Mouse (Mus musculus) ES-Bruce4 (cell line): ENCODE data around the gene Map4k4. TPM values are rescaled to one million over a fixed set of nuclear protein-coding genes. Genes with fewer than 3 reads are reported as not detected.
A peak's percentile ranks its signal among the peaks of the same experiment; 100 is the strongest.

ENCODE experiments used
- H3K27ac ChIP-seq: 2 replicates; pipeline ENCODE4 v1.5.1; 2012; ENCODE audit warnings: low read length, inconsistent platforms; ENCODE audit not compliant: insufficient read depth
- H3K27me3 ChIP-seq: 2 replicates; pipeline ENCODE4 v1.6.1; 2012; ENCODE audit warnings: mild to moderate bottlenecking, low read length, inconsistent platforms; ENCODE audit not compliant: control insufficient read depth, poor library complexity, insufficient read depth, severe bottlenecking
- H3K36me3 ChIP-seq: 2 replicates; pipeline ENCODE4 v1.6.1; 2012; ENCODE audit warnings: inconsistent platforms, mild to moderate bottlenecking, low read length, moderate library complexity; ENCODE audit not compliant: control insufficient read depth, poor library complexity, insufficient read depth, severe bottlenecking
- H3K4me1 ChIP-seq: one replicate; pipeline ENCODE4 v1.8.1; 2011; ENCODE audit warnings: low read length; ENCODE audit not compliant: control insufficient read depth, insufficient read depth
- H3K4me3 ChIP-seq: 2 replicates; pipeline ENCODE4 v1.5.1; 2011; ENCODE audit warnings: low read depth, mild to moderate bottlenecking, low read length
- H3K9ac ChIP-seq: 2 replicates; pipeline ENCODE4 v1.6.1; 2012; ENCODE audit warnings: low read depth, mild to moderate bottlenecking, inconsistent platforms; ENCODE audit not compliant: poor library complexity, severe bottlenecking
- H3K9me3 ChIP-seq: replicated peaks from 2 replicates; pipeline ENCODE4 v1.6.1; 2012; ENCODE audit warnings: mild to moderate bottlenecking, low read length, inconsistent platforms; ENCODE audit not compliant: control insufficient read depth, poor library complexity, insufficient read depth, severe bottlenecking
- CTCF ChIP-seq: IDR thresholded peaks from one replicate; pipeline ENCODE4 v1.8.1; 2011; ENCODE audit warnings: low read depth, low read length
- EP300 ChIP-seq: IDR thresholded peaks from 2 replicates; pipeline ENCODE4 v1.6.1; 2011; ENCODE audit warnings: low read depth, low read length; ENCODE audit not compliant: insufficient read depth
- POLR2A ChIP-seq: IDR thresholded peaks from one replicate; pipeline ENCODE4 v1.8.1; 2011; ENCODE audit warnings: low read length; ENCODE audit not compliant: insufficient read depth
- polyA plus RNA-seq: library from polyadenylated mRNA; stranded (reverse); fragments of >200 nt; gene quantifications from 2 replicates; pipeline ENCODE4 v1.2.4, GENCODE M21; 2011; ENCODE audit warnings: low read depth; ENCODE audit not compliant: missing spikeins, insufficient read depth, insufficient read length

The Map4k4 gene
- polyA plus RNA-seq, 1 experiment = 308 TPM

DNA sequence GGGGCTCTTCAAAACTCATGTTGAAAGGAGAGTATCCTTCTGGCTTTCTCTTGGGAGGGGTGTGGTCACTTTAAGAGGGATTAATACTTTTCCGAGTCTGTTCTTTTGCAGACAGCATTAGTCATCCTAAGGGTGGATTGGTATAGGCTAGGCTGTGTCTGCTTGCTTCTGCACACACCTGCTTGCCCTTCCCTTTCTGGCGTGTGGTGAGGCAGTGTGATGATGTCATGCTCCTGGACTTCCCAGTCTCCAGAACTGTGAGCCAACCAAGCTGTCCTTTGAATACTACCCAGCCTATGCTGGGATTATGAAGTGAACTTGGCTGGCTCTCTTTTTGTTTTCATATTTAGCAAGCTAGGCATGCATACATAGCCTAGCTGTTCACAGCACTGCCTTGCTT, 5.6 kb upstream of the Map4k4 start:
- no peak for TF ChIP-seq POLR2A
- no peak for TF ChIP-seq EP300
- TF ChIP-seq CTCF = no peak

DNA sequence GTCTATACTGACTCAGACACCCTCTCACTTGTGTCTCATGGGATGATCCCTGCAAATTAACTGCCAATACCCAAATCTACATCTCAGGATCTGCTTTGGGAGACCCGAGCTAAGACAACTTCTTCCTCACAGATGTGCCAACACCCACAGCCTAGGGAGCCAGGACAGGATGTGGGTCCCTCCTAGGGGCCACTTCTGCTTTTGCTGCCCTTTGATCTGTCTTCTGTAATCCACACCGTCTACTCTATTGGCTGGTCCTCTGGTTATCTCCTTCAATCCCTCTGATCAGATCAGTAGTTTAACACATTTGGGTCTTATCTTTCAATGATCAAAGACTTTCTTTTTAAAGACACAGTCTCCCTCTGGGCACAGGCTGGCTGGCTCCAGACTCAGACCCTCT, 5.2 kb upstream of the Map4k4 start:
- Histone ChIP-seq H3K4me1 (peaks cover 3% of the 10 kb centered on the region), H3K4me3 (no peak overlapping the region), H3K9me3 (no peaks in the 10 kb centered on the region), H3K27ac (no peak overlapping the region), H3K9ac (no peak overlapping the region), H3K27me3 (no peaks in the 10 kb centered on the region), H3K36me3 (no peaks in the 10 kb centered on the region)
- TF ChIP-seq POLR2A (no peak), EP300 (no peak), CTCF (no peak)

More for the DNA sequence above, 5.6 kb upstream of the Map4k4 start:
- no peak overlapping the region for H3K9ac ChIP-seq
- H3K4me1 ChIP-seq = peaks cover 3% of the 10 kb centered on the region
- no peak overlapping the region for H3K4me3 ChIP-seq
- no peaks in the 10 kb centered on the region for H3K9me3 ChIP-seq
- no peak overlapping the region for H3K27ac ChIP-seq
- H3K27me3 ChIP-seq = no peaks in the 10 kb centered on the region
- H3K36me3 ChIP-seq = no peaks in the 10 kb centered on the region

DNA sequence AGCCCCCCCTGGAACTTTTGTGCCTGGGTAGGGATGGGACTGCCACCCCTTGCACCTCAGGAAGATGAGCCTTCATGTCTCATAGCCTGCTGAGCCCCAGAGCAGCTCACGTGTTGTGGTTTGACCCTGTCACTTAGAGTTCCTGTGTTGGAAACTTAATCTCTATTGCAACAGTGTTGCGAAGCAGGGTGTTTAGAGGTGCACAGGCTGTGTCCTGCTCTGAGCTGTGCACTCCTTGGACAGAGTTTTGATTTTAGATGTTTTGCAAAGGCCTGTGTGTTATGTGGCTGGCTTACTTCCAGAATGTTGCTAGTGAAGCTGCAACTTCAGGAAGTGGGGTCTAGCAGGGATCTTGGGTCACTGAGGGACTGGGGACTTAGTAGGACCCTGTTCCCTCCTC, 4.1 kb upstream of the Map4k4 start:
- Histone ChIP-seq H3K9me3 (no peaks in the 10 kb centered on the region), H3K27me3 (no peaks in the 10 kb centered on the region), H3K9ac (no peak overlapping the region), H3K36me3 (no peaks in the 10 kb centered on the region), H3K27ac (no peak overlapping the region), H3K4me3 (no peak overlapping the region), H3K4me1 (peaks cover 3% of the 10 kb centered on the region)
- TF ChIP-seq EP300 (no peak), CTCF (no peak), POLR2A (no peak)

DNA sequence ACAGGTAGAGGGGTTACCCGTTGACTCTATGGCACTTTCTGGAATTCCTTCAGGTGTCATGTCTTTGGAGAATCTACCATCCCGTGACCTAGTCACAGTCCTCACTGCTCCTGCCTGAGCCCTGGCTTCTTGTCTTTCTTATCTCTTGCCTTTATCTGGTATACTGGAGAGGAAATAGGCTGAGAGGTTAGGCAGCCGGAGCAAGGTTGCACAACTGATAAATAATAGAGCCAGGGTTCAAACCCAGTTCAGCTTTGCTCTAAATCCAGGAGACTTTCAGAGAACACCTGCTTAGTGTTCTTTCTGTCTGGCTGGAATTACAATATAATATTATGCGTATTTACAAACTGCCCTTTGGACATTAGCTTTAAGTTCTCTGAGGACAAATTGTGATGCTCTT, 2.0 kb upstream of the Map4k4 start:
- H3K4me1 ChIP-seq = peaks cover 3% of the 10 kb centered on the region
- no peaks in the 10 kb centered on the region for H3K9me3 ChIP-seq
- no peaks in the 10 kb centered on the region for H3K36me3 ChIP-seq
- H3K27me3 ChIP-seq = no peaks in the 10 kb centered on the region
- H3K27ac ChIP-seq = no peak overlapping the region
- TF ChIP-seq CTCF = no peak
- TF ChIP-seq POLR2A = no peak
- TF ChIP-seq EP300 = no peak
- no peak overlapping the region for H3K4me3 ChIP-seq
- no peak overlapping the region for H3K9ac ChIP-seq

DNA sequence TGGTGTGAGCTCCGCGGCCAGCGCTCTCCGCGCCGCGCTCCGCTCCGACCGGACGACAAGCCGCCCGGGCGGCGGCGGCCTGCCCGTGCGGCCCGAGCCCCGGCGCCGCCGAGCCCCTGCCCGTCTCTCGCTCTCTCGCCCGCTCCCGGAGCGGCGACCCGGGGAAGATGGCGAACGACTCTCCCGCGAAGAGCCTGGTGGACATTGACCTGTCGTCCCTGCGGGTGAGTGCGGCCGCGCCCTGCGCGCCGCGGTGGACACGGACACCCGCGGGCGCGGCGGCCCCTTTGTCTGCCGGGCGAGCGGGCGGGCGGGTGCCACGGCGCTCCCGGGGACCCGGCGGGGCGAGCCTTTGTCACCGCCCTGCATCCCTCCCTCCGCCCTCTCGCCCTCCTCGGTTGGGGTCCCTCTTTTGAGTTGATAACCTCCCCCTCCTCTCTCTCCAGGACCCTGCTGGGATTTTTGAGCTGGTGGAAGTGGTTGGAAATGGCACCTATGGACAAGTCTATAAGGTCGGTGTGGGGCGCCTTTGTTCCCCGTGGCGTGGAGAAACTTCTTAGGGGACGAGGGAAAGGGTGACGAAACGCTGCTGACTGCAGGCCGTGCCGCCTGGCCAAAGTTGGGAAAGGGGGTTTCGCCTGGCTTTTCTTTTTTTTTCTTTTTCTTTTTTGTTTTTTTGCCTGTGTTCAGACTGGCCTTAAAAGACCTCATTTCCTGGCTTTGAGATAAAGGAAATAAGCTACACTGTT, 524 bp downstream of the Map4k4 start:
- Histone ChIP-seq H3K9me3 (no peaks in the 10 kb centered on the region), H3K27ac (peak overlapping the region; percentile 63), H3K36me3 (no peaks in the 10 kb centered on the region), H3K4me3 (peak overlapping the region; percentile 87), H3K4me1 (no peaks in the 10 kb centered on the region), H3K27me3 (no peaks in the 10 kb centered on the region), H3K9ac (peak overlapping the region; percentile 98)
- TF ChIP-seq POLR2A = no peak
- no peak for TF ChIP-seq EP300
- TF ChIP-seq CTCF = no peak

DNA sequence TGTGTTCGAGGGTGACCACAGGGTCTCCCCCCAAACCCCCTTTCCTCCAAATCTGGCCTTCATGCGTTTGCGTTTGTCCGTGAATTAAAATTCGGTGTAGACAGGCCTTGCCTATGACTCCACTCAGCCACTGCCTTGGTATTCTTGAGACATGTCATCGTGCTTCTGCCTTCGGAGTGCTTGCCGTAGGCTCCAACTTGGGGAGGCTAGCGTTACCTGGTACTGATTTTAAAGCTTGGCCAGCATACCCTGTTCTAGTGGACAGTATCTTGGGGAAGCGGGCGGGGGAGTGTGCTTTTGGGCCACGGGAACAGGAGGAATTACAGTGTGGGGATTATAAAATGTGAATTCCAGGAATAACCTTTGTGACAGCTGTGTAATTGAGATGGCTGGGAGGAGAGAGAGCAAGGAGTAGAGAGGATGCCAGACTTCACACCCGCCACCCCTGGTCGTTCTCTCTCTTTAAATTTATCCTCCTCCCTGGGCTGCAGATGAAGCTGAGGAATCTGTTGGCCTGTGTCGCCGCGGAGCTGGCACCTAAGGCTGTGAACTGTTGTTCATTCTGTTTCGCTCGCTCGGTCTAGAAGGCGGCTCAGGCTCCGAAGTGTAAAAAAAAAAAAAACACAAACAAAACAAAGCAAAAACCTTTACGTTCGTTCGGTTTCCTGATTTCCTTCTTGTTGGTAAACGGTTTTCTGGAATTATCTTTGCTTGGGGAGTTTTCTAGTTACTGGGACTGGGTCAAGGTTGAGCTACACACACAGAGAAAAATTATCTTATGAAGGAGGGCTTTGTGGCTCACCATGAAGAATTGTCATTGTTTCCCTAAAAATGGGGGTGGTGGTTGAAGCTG, 1.4 kb downstream of the Map4k4 start:
- no peaks in the 10 kb centered on the region for H3K9me3 ChIP-seq
- peak overlapping the region; percentile 93 for H3K27ac ChIP-seq
- peak overlapping the region; percentile 87 for H3K4me3 ChIP-seq
- no peak for TF ChIP-seq CTCF
- no peak for TF ChIP-seq POLR2A
- no peak for TF ChIP-seq EP300
- H3K36me3 ChIP-seq = no peaks in the 10 kb centered on the region
- H3K9ac ChIP-seq = peak overlapping the region; percentile 98
- H3K27me3 ChIP-seq = no peaks in the 10 kb centered on the region
- H3K4me1 ChIP-seq = no peaks in the 10 kb centered on the region
